Mouse (Mus musculus) bone marrow, adult 2 months (tissue): ENCODE measurements at regions not wholly inside any gene's neighbourhood (a gene's known extent, or its start where the extent isn't known, plus 50 kb on each side); places are given as distances from the start of the nearest gene placed in this dataset.

Source experiments
- CTCF ChIP-seq: fragments of 200-500 bp; IDR thresholded peaks from 2 replicates; pipeline ENCODE4 v1.5.1; 2011; ENCODE audit warnings: low read length, control low read depth; ENCODE audit not compliant: control insufficient read depth, insufficient read depth
- POLR2A ChIP-seq: fragments of 200-500 bp; IDR thresholded peaks from 2 replicates; pipeline ENCODE4 v1.6.1; 2011; ENCODE audit warnings: low read depth, mild to moderate bottlenecking, control low read depth, low read length, borderline replicate concordance; ENCODE audit not compliant: control insufficient read depth

GRCm38 (mm10) chr2:78453411-78453810, 414.5 kb upstream of the Ube2e3 start:
- TF ChIP-seq CTCF (no peak), POLR2A (no peak)
